Mouse (Mus musculus) embryonic fibroblast, embryonic 13.5 days (primary cell): Measurements from ENCODE around the gene Socs4.

ENCODE experiments used
- CTCF ChIP-seq: IDR thresholded peaks from 2 replicates; pipeline ENCODE4 v1.5.1; 2011; ENCODE audit warnings: mild to moderate bottlenecking, control low read depth, low read length, moderate library complexity, borderline replicate concordance; ENCODE audit not compliant: insufficient read depth
- POLR2A ChIP-seq: IDR thresholded peaks from 2 replicates; pipeline ENCODE4 v1.6.1; 2011; ENCODE audit warnings: low read depth, mild to moderate bottlenecking, control low read depth, low read length, moderate library complexity

- TF ChIP-seq CTCF (no peak), POLR2A (no peak)
Observed at GRCm38 (mm10) chr14:47283568-47283967, 6.8 kb downstream of the Socs4 start.
